In the genomic region with DNA sequence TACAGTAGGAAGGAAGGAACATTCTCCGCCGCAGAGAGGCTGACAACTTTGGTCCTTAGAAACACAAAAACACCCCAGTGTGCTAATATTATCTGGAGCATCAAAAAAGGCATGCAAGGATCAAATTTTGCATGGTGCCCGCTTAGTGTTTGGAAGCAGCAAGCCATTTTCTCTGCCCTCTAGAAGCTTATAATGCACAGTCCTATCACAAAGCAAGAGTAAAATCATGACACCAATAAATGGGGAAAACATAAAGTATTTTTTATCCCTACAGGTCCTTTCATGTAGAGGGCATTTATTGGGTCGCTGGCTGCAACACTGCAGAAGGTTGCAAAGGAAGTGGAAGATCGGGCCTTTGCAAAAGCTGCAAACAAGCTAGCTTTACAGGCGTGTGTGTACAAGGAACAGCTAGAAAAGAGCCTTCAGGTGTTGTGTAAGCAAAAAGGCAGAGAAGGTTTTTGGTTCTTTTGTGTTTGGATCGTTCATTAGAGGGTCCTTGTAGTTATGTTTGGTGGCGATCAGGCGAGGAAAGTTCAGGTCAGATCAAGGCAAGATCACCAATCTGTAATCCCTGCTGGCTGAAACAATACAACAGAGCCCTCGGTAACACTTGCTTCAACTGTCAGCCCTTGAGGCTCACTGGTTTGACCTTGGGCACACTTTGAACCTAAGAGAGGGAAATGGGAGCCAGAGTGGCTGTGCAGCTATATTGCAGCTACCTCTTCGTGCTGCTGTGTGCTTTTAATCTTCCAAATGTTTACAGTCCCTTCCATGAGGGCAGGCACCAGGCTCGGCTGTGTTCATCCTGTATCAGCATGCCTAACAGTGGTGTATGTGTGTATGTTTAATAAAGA, we compare ENCODE assay signal across 8 mouse cellular contexts. TPM values are rescaled to one million over a fixed set of nuclear protein-coding genes. Genes with fewer than 3 reads are reported as not detected.
A peak's percentile ranks its signal among the peaks of the same experiment; 100 is the strongest.
DNase-seq lines count a peak whose midpoint lies in the region; ATAC-seq and TF ChIP-seq lines count a peak whose summit lies in the region.

No protein-coding gene starts in this region.

- no peaks in the 10 kb centered on the region for H3K9me3 ChIP-seq in forebrain, postnatal 0 days (ENCODE audit: low read length)
- H3K9me3 ChIP-seq in liver, embryonic 11.5 days (ENCODE audit: control insufficient read depth, low read length): no peaks in the 10 kb centered on the region
- no peaks in the 10 kb centered on the region for H3K9me3 ChIP-seq in stomach, embryonic 14.5 days (ENCODE audit: control insufficient read depth, low read depth, low read length)

- peak overlapping the region; percentile 97 for H3K4me3 ChIP-seq in forebrain, postnatal 0 days (ENCODE audit: low read depth, low read length)
- peak overlapping the region; percentile 78 for H3K4me3 ChIP-seq in liver, embryonic 11.5 days (ENCODE audit: low read depth, low read length)
- H3K4me3 ChIP-seq in stomach, embryonic 14.5 days (ENCODE audit: low read depth, low read length): peak overlapping the region; percentile 90

- H3K27ac ChIP-seq in forebrain, postnatal 0 days (ENCODE audit: low read depth, low read length): peak overlapping the region; percentile 98
- peak overlapping the region; percentile 89 for H3K27ac ChIP-seq in liver, embryonic 11.5 days (ENCODE audit: low read depth, low read length)
- peak overlapping the region; percentile 97 for H3K27ac ChIP-seq in stomach, embryonic 14.5 days (ENCODE audit: low read length)

- H3K36me3 ChIP-seq in forebrain, postnatal 0 days (ENCODE audit: insufficient read depth): no peaks in the 10 kb centered on the region
- H3K36me3 ChIP-seq in liver, embryonic 11.5 days (ENCODE audit: control insufficient read depth, insufficient read depth, low read length): no peaks in the 10 kb centered on the region
- no peaks in the 10 kb centered on the region for H3K36me3 ChIP-seq in stomach, embryonic 14.5 days (ENCODE audit: control insufficient read depth, insufficient read depth, low read length)

- peak overlapping the region; percentile 95 for H3K9ac ChIP-seq in forebrain, postnatal 0 days
- H3K9ac ChIP-seq in liver, embryonic 11.5 days (ENCODE audit: low read depth, low read length): peak overlapping the region; percentile 73; the same call in 1 of the 2 replicates
- peak overlapping the region; percentile 95 for H3K9ac ChIP-seq in stomach, embryonic 14.5 days (replicated peaks; ENCODE audit: low read depth, low read length)

- ATAC-seq in forebrain, postnatal 0 days: no peak
- ATAC-seq in liver, embryonic 11.5 days (replicated peaks; ENCODE audit: low FRiP score): no peak
- no peak for ATAC-seq in stomach, embryonic 14.5 days (ENCODE audit: insufficient number of reproducible peaks, insufficient read depth, low FRiP score, low read depth)

- no peaks in the 10 kb centered on the region for H3K27me3 ChIP-seq in forebrain, postnatal 0 days (ENCODE audit: insufficient read depth, low read length)
- H3K27me3 ChIP-seq in liver, embryonic 11.5 days (replicated peaks; ENCODE audit: control insufficient read depth, insufficient read depth, low read length): 0 out of 2 replicates have a peak, but pooled peaks cover 2% of the 10 kb centered on the region
- H3K27me3 ChIP-seq in stomach, embryonic 14.5 days (ENCODE audit: control insufficient read depth, insufficient read depth, low read length): no peaks in the 10 kb centered on the region

- H3K4me1 ChIP-seq in forebrain, postnatal 0 days (ENCODE audit: insufficient read depth): peaks cover 18% of the 10 kb centered on the region
- H3K4me1 ChIP-seq in liver, embryonic 11.5 days (replicated peaks; ENCODE audit: control insufficient read depth, insufficient read depth, low read length): peaks cover 16% of the 10 kb centered on the region
- H3K4me1 ChIP-seq in stomach, embryonic 14.5 days (ENCODE audit: control insufficient read depth, insufficient read depth, low read length): peaks cover 24% of the 10 kb centered on the region

- H3K4me2 ChIP-seq in forebrain, postnatal 0 days (ENCODE audit: low read depth): peak overlapping the region; percentile 52
- H3K4me2 ChIP-seq in liver, embryonic 11.5 days: peak overlapping the region; percentile 80
- peak overlapping the region; percentile 60 for H3K4me2 ChIP-seq in stomach, embryonic 14.5 days (replicated peaks; ENCODE audit: low read depth, low read length)

- TF ChIP-seq CTCF in brain, embryonic 14.5 days (IDR thresholded peaks at IDR 0.05; ENCODE audit: borderline replicate concordance, extremely low read depth, insufficient read depth, insufficient read length): no peak
- no peak for TF ChIP-seq CTCF in forebrain, postnatal 0 days (IDR thresholded peaks at IDR 0.05; ENCODE audit: low read depth)

- TF ChIP-seq POLR2A in brain, embryonic 14.5 days (IDR thresholded peaks at IDR 0.05; ENCODE audit: borderline replicate concordance, extremely low read depth, insufficient read depth, insufficient read length, poor library complexity, severe bottlenecking): no peak

- DNase-seq in layer of hippocampus, adult 11-12 months (ENCODE audit: low spot score): peak; percentile 28
- no peak for DNase-seq in layer of hippocampus, adult 9-10 months (ENCODE audit: low spot score)
- DNase-seq in brain, embryonic 14.5 days (ENCODE audit: low read depth): peak; percentile 56
- DNase-seq in forebrain, postnatal 0 days: peak; percentile 63
- no peak for DNase-seq in liver, embryonic 11.5 days (ENCODE audit: low spot score)
- DNase-seq in urinary bladder, postnatal 25 days (ENCODE audit: low spot score): no peak
- no peak for DNase-seq in frontal cortex, postnatal 36 days (ENCODE audit: low spot score in 2 of 2)

- WGBS in forebrain, postnatal 0 days: 7% methylated on average over 12 of the region's 12 CpGs
- WGBS in liver, embryonic 11.5 days: 15% methylated on average over 12 of the region's 12 CpGs
- WGBS in stomach, embryonic 14.5 days: 7% methylated on average over 12 of the region's 12 CpGs

RNA-seq across cellular contexts. Expression of a gene that starts 1.0 kb away (rescaled TPM):
- 13.5 and 15.5 TPM in 2 replicates for polyA plus RNA-seq in brain, embryonic 14.5 days (2012; rRNA removed)
- 12.6 and 19.9 TPM in 2 replicates for total RNA-seq in forebrain, postnatal 0 days (2014; rRNA removed)
- 10.8 and 12.5 TPM in 2 replicates for polyA plus RNA-seq in forebrain, postnatal 0 days (2015; fragmentation: Nextera tagmentation; extraction: Ambion mirVana)
- 4.8 and 5.4 TPM in 2 replicates for polyA plus RNA-seq in liver, embryonic 11.5 days (2014; fragmentation: Nextera tagmentation; extraction: Ambion mirVana)
- polyA plus RNA-seq in stomach, embryonic 14.5 days (2014; fragmentation: Nextera tagmentation; extraction: Ambion mirVana): 9.2 and 11.6 TPM in 2 replicates

RNA-seq across cellular contexts. Expression of a gene that starts 1.1 kb away (rescaled TPM):
- 14.4 and 19.9 TPM in 2 replicates for polyA plus RNA-seq in brain, embryonic 14.5 days (2012; rRNA removed)
- 14.8 and 16.4 TPM in 2 replicates for total RNA-seq in forebrain, postnatal 0 days (2014; rRNA removed)
- 5.6 and 6.4 TPM in 2 replicates for polyA plus RNA-seq in forebrain, postnatal 0 days (2015; fragmentation: Nextera tagmentation; extraction: Ambion mirVana)
- 6.2 and 6.3 TPM in 2 replicates for polyA plus RNA-seq in liver, embryonic 11.5 days (2014; fragmentation: Nextera tagmentation; extraction: Ambion mirVana)
- 9.5 and 10.5 TPM in 2 replicates for polyA plus RNA-seq in stomach, embryonic 14.5 days (2014; fragmentation: Nextera tagmentation; extraction: Ambion mirVana)

Comparison
In these comparisons a context has a peak if more than half of its experiments do, and no peak if none do; other contexts are left out.
1. DNase-seq: peak in layer of hippocampus, adult 11-12 months (single experiment), brain, embryonic 14.5 days (single experiment) and forebrain, postnatal 0 days (single experiment); none in layer of hippocampus, adult 9-10 months (single experiment), liver, embryonic 11.5 days (single experiment), urinary bladder, postnatal 25 days (single experiment) and frontal cortex, postnatal 36 days (0 of 2).
2. Peak in every context shown above with its lines, with median percentiles within 50 percentile points of each other: H3K27ac ChIP-seq, H3K4me2 ChIP-seq, H3K4me3 ChIP-seq and H3K9ac ChIP-seq.